Mouse (Mus musculus) forelimb bud, embryonic 11.5 days (tissue): ENCODE results near the gene Lrpprc.

Experiments used
- DNase-seq: peaks from one replicate; pipeline ENCODE4 v3.0.0-alpha.2; 2012; ENCODE audit warnings: low read depth, low spot score

The Lrpprc gene

DNA sequence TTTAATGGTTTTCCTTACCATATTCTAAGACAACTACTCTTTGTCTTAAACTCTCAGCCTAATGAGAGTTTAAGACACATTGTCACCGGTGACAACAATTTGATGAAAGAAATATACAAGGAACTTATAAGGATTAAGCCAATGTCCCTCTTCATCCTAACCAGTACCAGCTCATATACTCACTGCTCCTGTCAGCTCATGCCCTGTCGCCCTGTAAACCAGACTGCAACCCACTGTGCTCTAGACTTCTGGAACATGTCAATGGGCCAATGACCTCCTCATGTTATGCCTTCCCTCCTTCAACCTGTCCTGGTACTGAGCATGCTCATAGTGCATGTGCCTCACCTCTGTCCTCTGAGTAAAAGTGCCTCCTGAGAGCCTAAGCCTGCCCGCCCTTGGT lies 122.7 kb downstream of the Lrpprc start:
- DNase-seq = no peak

DNA sequence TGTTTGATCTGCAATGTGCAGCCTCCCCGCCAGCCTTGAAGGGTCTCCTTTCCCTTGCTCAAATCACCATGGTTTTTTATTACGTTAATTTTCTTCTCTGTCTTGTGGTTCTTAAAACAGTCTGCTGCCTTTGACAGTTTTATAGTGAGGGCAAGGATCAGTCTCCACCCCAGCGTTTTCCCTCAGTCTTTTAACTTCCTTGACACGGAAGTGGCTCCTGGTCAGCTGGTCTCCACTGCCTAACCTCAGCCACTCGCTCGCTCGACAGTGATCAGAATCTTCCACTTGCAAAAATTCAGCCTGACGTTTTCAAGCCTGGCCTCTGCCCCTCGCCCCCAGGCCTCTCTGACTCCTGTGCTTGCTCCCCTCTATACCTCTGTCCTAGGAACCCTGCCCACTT lies 124.9 kb downstream of the Lrpprc start:
- DNase-seq = no peak

DNA sequence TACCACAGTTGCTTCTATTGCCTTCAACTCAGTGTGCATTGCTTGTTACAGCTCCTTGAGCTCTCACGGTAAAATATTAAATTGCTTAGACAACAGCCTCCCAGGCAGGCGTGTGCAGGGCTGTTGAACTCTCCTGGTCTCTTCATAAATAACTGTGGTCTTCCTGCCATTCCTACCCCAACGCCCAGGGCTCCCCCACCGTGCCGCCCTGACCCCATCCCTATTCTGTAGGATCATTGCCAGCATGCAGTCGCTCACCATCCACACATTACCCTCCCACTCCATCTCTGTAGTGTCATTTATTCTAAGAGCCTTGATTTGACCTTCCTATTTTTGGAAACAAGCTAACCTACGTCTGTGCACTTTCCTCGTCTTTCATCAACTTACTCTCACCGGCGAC lies 125.5 kb downstream of the Lrpprc start:
- DNase-seq = no peak

DNA sequence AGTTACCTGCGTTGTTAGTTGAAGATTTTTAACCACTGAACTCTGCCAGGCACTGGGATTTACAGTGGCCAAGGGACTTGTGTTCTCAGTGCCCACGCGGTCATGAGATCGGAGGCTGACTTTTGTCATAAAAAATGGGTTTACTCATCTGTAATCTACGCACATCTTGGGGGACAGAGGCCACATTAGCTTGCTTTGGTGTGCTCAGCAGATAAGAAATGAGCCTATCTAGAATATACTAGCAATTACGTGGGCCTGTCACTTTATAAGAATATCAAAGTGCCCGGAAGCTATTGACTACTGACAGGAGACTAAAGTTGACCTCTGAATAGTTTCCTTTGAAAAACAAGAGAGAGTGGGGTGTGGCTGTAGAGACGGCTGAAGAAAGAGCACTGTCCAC lies 131.6 kb downstream of the Lrpprc start:
- DNase-seq = no peak

DNA sequence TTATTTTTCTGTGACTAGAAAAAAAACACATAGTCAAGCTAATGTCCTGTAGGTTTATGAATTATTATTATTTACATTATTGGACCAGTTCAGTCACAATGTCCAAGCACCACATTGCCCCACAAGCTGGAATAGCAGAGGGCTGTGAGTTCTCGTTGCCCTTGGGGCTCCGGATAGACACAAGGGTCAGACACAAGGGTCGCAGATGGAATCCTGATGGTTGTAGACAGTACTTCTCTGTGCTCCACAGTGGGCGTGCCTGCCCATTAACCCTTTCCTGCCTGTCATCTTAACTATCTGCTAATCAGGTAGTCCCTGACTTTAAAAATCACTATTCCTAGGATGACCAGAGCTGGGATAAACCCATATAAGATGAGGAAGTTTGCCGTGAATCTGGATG lies 132.4 kb downstream of the Lrpprc start:
- no peak for DNase-seq

DNA sequence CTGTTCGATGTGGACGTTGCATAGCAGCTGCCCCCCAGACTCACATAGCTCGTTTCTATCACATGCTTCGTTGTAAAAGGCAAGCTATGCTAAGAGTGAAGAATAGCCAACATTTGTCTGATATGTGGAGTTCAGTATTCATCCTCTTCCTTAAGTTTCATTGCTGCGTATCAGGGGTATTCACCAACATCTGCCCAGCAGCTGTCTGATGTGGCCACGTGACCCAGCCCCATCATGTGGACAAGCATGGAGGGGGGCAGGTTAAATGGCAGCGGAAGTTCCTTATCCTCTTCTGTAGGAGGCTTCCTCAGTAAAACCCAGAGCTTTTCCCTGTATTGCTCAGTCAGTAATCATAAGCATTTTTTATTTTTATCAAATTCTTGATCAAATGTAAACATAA lies 132.8 kb downstream of the Lrpprc start:
- DNase-seq = no peak

DNA sequence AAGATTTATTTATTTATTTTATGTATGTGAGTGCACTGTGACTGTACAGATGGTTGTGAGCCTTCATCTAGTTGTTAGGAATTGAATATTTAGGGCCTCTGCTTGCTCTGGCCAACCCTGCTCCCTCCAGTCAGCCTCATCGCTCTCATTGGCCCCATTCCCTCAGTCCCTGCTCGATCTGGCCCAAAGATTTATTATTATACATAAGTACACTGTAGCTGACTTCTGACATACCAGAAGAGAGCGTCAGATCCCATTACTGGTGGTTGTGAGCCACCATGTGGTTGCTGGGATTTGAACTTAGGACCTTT lies 133.2 kb downstream of the Lrpprc start:
- DNase-seq = no peak

DNA sequence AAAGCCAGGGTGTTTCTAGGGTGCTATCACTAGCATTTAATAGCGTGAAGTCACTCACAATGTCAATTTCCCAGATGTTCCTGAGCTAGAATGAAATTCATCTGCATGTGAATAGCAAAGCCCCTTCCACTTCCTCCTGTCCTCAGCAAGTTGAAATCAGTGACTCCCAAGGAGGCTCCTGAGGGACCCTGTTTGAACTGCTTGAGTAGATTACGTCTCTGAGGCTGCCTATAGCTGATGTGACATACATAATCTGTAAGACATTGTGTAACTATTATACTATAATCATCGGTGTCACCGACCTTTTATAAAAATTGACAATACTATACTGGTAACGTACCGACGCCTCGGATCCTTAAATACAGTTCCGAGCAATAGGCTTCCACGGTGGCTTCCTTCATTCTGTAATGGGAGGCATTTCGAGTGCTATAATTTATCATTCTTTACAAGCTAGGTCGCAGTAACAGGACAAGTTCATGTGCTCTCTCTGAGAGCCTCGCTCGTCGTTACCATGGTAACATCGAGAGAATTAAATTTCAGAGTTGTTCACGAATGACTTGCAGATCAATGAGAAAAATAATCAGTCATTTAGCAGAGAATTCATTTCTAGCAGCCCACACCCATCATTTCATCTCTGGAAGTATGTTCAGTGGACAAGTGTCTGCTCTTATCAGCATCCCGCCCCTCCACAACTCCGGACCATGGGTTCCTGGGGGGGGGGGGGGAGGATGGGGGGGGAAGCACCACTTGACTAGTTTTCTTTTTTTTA lies 133.8 kb downstream of the Lrpprc start:
- DNase-seq = no peak

DNA sequence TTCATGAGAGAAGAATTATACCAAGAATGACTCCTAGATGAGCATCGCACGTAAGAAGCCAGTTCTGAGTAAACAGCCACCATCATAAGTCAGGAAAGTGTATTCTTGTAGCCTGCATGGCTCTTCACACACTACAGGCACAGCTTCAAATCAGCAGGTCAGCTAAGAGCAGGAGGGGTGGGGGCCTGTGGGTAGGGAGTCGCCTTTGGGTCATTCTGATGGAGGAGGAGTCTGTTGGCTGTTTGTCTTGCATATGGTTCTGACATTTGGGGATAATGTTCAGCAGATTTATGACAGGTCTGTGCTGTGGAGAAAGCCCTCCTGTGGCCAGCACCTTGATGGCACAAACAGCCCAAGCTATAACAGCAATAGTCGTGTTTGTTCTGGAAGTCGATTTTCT lies 134.4 kb downstream of the Lrpprc start:
- DNase-seq = no peak
